Mouse (Mus musculus) urinary bladder, postnatal 25 days (tissue): ENCODE measurements around the gene 4921524J17Rik.

Experiments used
- DNase-seq: peaks from one replicate; pipeline ENCODE4 v3.0.0; 2022; ENCODE audit warnings: low spot score

Gene 4921524J17Rik

GRCm38 (mm10) chr8:85380123-85380823 lies 52.4 kb downstream of the 4921524J17Rik start:
- DNase-seq = no peak

- peak; percentile 20 for DNase-seq
Measured at GRCm38 (mm10) chr8:85379142-85379781, 53.4 kb downstream of the 4921524J17Rik start.

GRCm38 (mm10) chr8:85376516-85376915 lies 56.1 kb downstream of the 4921524J17Rik start:
- DNase-seq = no peak

- DNase-seq = no peak
Measured at GRCm38 (mm10) chr8:85374286-85374685, 58.3 kb downstream of the 4921524J17Rik start.

- no peak for DNase-seq
Measured at GRCm38 (mm10) chr8:85373435-85374039, 59.1 kb downstream of the 4921524J17Rik start.

GRCm38 (mm10) chr8:85372465-85372839 lies 60.2 kb downstream of the 4921524J17Rik start:
- DNase-seq = no peak

- no peak for DNase-seq
Measured at GRCm38 (mm10) chr8:85371736-85372464, 60.7 kb downstream of the 4921524J17Rik start.

GRCm38 (mm10) chr8:85365176-85365575 lies 67.5 kb downstream of the 4921524J17Rik start:
- DNase-seq = no peak

GRCm38 (mm10) chr8:85364628-85365027 lies 68.0 kb downstream of the 4921524J17Rik start:
- DNase-seq = no peak

- DNase-seq = no peak
Measured at GRCm38 (mm10) chr8:85363406-85363805, 69.2 kb downstream of the 4921524J17Rik start.

- no peak for DNase-seq
Measured at GRCm38 (mm10) chr8:85362211-85362610, 70.4 kb downstream of the 4921524J17Rik start.
